Mouse (Mus musculus): ENCODE measurements at regions not wholly inside any gene's neighbourhood (a gene's known extent, or its start where the extent isn't known, plus 50 kb on each side); places are given as distances from the start of the nearest gene placed in this dataset.
"Not testable (repeated sequence)": the region's sequence is repeated elsewhere in the genome, so short reads cannot be mapped to it uniquely, and the experiment has no call there.

DNA sequence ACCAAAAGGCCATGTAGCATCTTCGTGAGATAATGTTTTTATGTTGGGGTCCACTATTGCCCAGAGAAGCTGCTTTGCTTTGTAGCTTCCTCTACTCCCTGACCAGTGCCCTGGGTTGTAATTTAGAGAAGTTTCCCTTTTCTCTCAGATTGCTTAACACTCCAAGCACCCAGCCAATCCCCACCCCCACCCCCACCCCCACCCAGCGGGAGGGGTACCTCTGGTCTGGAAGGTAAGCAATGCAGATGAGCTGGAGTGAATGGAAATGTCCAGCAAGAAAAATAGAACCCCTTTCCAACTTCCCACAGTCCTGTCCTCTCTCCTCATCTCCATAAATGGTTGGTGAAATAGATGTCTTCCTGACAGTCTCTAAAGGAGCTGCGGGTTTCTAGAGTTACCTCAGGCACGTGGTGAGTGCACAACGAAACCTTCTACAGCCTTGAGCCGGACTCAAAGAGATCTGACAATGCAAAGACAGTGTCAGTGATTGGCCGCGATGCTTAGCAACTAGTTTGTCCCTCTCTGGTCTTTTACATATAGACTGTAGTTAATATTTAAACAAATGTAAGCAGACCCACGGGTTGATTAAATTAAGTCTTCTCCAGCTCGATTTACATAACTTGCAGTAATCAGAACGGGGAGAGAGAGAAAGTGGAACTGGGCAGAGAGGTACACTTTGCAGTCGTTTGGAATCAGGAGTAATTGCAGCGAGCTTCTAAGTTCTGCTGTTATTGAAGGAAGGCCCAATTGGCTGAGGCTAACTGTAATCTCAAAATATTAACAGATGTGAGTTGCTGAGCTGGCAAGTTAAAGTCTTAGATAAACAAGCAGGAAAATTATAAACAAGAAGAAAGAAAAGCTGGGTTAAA lies 121.7 kb upstream of the Dapk1 start:
- no peak for DNase-seq

DNA sequence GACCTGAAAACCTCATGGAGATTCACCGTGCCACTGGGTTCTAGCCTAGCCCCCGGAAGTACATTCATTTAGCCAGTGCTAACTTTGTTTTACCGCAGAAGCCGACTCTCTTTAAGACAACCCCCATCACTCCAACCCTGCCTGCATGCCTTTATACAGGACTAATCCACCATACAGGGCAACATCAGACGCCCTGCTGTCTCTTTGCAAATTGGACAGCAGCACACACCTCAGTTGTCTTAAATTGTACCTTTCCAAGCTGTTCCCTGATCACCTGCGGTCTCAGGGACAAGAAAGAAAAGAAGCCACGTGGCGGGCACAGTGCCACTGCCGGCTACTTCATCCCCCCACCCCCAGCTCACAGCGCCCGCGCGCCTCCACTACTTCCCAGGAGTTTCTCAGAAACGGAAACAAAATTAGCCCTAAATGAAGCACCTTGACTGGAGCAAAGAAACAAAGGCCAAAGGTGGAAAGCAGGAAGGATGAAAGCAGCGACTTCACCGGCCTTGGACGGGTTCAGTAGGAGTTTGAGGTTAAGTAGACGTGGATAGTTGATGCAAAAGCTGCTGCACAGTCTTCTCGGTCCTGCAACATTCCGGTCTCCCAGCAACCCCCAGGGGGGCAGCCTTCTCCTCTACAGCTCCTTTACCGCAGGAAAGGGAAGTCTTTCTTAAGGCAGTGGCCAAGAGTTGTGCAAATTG lies 120.9 kb upstream of the Dapk1 start:
- peak in 1 of 2 experiments; percentile 47 for DNase-seq

DNA sequence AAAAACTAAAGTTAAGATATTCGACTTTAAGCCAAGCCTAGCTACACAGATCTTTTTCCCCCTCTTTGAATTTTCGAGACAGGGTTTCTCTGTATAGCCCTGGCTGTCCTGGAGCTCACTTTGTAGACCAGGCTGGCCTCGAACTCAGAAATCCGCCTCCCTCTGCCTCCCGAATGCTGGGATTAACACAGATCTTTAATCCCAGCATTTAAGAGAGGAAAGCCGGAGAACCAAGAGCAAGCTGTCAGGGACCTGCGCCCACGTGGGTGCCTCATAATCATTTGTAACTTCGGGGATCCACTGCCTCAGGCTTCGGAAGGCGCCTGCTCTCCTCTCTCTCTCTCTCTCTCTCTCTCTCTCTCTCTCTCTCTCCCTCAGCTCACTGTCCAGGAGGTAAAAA lies 120.3 kb upstream of the Dapk1 start:
- not testable (repeated sequence) for DNase-seq

DNA sequence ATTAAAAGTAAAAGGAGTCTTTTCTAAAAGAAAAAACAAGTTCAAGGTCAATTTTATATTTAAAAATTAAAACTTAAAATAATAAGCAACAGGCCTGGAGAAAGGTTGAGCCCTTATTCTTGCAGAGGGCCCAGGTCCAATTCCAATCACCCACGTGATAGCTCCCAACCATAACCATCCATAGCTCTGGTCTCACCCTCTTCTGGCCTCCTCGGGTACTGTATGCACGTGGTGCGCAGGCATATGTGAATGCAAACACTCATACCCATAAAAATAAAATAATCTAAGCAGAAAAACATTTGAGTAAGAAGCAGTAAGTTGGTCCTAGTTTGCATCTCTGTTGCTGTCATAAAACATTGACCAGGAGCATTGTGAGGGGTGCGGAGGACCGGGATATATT lies 119.8 kb upstream of the Dapk1 start:
- DNase-seq, result no peak

DNA sequence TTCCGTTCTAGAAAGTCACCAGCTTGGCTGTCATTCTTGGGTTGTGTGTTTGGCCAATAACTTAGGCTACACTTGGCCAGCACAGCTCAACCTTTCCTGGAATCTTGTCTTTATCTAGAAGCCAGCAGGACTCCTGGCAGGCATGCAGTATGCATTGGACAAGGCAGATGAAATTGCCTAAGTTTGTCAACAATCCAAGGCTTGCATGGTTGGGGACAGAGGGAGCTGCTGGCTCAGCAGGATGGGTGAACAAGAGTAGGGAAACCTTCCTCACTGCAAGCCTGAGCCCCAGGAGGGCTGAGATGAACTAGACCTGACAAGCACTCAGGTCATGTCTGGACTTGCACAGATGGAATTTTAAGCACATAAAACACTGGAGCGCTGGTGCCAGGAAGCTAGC lies 115.6 kb upstream of the Dapk1 start:
- peak; percentile 50 to 61 for DNase-seq

DNA sequence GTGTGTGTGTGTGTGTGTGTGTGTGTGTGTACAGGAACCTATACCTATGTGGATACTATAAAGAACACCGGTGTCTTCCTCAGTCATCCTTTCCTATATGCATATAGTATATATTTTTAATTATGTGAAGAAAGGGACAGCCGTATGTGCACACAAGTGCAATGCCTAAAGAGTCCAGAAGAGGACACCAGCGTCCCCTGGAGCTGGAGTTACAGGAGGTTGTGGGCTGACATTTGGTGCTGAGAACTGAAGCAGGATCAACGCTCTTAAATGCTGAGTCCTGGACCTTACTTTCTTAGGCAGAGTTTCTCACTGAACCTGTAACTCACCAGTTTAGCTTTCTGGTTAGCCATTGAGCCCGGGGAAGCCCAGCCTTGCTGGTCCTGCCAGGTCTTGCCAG lies 114.9 kb upstream of the Dapk1 start:
- no peak for DNase-seq

DNA sequence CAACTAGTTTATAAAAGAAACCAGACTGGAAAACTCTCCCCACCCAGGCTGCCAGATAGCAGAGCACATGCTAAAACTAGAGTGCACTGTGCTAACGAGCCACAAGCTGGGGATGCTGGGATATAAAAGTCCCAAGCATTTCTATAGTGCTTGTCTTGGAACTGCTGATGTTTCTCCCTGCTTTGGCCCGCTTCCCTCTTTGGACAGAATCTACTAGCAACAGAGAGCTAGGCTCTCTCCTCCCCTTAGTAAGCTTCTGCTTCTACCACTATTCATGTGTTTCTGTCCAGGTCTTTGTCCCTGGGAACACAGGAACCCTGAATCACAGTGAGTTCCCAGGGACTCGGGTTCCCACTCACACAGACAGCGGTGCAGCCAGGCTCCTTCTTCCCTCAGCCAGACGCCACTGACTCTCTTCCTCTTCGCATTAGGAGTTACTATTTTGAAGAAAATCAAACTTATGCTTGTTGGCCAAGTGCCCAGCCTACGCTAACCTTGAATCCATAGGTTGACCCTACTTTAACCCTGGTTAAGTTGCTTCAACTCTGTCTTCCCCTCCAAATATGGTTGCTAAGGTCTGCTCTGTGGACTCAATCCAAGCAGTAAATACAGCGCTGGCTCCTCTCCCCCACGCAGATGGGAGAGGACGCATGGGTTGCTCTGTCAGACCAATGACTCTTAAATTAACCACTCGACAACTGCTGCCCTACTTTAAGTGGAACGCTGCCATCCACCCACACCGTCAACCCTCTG lies 113.4 kb upstream of the Dapk1 start:
- DNase-seq, result peak; percentile 32 to 48

DNA sequence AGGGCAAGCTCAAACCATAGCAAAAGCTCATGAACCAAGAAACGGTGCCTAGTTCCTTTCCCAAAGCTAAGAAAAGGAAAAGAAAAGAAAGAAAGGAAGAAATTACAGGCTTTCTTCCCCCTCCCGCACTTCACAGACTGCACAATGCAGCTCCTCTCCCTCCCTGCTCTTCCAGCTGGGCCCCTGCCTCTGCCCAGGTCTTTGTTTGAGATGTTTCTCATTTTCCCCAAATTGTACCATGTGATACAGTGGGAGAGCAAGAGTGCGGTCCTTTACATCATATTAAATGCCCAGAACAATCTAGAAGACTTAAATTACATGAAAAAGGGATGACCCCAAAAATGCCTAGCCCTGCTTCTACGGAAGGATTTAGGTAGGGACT lies 112.9 kb upstream of the Dapk1 start:
- DNase-seq, result no peak

DNA sequence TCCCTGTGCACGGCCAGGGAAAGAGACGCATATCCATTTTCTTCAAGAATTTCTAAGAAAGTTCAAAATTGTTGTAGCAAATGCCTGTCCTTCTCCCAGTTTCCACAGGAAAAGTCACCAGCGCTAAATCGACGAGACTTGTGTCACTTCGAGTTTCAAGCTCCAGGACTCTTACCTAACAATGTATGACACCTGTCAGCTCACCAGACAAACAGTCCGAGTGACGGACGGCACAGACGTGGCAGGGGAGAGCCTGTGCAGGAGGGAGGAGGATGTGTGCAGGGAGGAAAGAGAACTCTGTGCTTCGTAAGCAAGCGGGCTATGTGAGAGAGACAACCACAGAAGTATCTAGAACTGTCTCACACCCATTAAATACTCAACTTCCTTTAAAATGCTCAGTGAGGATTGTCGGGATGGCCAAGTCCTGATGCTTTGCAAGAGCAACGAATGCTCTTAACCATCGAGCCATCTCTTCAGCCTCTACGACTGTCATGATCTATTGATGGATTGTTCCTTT lies 109.7 kb upstream of the Dapk1 start:
- DNase-seq, result no peak

DNA sequence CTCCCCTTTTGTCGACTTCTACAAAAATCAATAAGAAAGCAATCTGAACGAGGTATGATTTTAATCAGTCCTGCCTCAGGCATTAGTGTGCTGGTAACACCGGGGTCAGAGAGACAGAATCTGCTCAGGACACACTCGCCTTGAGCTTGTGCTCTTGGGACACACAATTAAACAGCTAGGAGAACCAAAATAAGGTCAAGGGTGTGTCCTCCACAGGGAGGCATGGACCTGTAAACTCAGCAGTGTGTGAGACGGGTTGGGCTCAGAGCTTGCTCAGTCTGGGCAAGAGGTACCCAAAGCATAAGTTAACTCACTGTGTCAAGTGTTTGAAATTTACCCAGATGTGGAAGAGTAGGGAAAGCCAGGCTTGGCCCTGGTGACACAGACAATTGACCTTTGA lies 107.9 kb upstream of the Dapk1 start:
- no peak for DNase-seq

DNA sequence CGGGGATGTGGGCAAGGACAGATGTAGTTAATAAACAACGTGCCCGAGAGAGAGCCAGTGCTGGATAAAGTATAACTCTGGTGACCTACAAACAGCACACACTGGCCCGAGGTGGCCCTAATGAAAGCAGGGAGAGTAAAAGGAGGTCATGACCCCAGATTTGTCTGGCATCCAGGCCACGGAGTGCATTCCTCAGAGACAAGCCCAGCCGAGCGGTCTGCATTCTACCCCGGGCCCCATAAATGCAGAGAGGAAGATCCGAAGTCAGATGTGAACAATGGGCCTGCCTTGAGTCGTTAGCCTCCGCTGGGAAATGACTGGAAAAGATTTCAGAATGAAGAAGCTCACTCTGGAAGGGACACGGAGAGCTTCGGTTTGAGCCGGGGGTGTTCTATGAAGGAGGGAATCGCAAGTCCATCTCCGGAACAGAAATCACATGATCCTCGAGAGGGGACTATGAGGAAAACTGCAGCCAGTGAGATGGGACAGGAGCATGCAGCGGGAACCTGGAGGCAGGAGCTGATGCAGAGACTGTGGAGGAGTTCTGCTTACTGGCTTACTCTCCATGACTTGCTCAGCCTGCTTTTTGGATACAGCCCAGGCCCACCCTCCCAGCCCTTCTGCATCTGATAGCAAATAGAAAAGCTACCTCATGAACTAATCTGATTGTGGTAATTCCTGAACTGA lies 103.9 kb upstream of the Dapk1 start:
- no peak for DNase-seq

DNA sequence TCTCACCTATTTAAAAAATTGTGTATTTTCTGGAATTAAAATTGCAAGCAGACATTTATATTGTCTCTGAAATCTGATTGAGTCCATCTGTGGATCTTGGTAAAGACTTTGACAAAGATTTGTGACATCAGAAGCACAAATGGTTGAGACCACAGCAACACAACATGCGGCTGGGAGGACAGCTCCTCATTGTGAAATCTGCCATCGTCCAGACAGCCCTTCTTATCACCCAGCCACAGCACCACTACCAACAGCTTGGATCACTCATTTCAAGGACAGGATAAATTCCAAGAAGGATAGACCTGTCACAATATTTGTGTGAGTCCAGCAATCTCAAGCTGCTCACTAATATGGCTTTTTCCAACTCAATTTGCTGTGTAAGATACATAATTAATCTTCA lies 97.6 kb upstream of the Dapk1 start:
- DNase-seq, result peak in 1 of 2 experiments; percentile 20

DNA sequence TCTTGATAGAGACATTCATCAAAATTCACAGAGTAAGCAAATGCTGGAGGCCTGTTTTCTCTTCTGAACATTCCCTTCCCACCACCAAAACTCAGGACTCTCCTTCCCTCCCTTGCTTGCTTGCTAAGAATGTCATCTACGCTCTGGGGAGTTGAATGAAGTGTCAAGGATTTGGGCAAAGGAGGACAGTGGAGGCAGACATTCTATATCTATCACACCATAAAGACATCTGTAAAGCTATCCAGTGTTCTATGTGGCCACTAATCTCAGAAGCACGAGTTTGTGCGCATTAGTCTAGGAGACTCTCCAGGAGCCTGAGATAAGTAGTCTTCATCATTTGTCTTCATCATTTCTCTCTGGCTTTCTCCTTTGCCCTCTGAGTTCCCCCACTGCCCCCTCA lies 94.1 kb upstream of the Dapk1 start:
- DNase-seq, result no peak

DNA sequence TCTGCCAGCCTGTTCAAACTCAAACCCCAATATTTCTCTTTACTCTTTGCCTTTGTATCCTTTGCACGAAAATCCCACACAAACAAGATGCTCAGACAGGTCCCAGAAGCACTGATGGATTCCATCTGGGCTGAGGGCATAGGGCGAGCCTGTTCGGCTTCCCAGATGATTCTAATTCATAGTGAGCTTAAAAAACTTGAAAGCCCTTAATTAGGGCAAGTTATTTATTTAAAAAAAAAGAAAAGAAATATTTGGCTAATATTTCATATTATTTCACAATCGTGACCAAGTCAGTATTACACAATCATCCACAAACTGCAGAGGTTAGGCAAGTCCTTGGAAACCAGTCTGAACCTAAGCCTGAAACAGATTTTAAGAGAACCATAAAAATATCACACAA lies 93.7 kb upstream of the Dapk1 start:
- DNase-seq, result peak; percentile 38 to 53

DNA sequence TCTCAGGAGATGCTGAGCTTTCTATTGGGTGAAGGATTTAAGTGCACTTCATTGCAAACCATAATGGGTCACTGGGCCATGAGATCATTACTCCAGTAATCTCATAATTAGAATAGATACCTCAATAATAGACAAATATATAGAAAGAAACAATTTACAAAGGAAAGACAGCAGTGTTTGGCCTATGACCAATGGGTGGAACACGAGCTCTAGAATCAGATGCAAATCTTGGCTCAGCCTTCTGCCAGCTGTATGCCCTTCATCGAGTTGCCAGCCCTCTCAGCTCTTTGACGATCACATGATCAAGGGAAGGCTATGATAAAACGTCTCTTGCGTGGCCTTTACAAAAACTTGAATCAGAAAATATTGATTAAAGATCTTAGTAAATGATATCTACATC lies 92.9 kb upstream of the Dapk1 start:
- peak in 1 of 2 experiments; percentile 11 for DNase-seq

DNA sequence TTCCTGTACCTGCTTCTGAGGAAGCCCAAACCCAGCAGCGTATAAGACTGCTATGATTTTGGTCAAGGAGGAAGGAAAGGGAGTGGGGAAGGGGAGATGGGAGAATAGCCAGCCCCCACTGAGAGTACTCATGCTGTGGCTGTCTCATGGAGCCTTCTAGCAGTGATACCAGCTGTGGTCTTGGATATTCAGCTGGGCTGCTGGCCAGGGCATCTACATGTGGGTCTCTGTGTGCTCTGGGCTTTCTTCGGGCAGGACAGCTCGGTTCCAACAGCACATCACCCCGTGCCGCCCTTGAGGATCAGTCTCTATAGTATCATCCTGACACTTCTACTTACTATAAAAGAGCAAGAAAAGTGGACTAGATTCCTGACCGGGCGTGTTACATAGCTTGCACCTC lies 90.6 kb upstream of the Dapk1 start:
- no peak for DNase-seq

DNA sequence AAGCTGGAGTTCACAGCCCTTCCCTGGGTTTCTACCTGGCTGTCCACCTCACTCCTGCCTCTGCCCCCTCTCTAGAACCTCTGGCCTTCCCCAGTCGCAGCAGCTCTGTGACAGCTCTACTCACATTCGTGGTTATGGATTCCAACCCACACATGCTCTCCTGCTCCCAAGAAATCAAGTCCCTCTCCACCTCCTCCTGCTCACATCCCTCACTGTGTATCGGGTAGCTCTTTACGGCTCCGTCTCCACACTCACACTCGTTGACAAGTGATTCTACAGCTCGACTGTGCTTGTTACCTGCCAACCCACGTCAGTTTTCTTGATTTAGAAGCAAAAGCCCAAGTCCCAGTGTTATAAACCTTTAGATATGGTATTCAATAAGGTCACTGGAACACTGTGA lies 90.1 kb upstream of the Dapk1 start:
- DNase-seq, result no peak

DNA sequence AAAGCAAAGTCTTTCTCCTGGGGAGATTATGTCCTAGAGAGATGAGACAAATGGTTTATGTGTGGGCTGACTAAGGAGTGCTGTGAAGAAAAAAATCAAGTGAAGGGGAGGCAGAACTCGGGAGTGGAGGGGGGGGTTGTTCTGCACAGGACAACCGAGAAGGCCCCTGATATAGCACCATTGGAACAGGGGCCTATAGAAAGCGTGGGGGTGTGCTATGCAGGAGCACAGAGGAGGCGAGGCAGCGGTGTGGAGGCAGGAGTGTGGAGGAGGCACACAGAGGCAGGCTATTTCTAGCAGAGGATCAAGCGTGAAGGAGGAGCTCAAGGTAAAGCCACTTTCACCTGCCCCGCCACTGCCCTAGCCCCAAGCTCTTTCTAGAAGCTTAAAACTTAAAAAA lies 88.0 kb upstream of the Dapk1 start:
- DNase-seq, result no peak

DNA sequence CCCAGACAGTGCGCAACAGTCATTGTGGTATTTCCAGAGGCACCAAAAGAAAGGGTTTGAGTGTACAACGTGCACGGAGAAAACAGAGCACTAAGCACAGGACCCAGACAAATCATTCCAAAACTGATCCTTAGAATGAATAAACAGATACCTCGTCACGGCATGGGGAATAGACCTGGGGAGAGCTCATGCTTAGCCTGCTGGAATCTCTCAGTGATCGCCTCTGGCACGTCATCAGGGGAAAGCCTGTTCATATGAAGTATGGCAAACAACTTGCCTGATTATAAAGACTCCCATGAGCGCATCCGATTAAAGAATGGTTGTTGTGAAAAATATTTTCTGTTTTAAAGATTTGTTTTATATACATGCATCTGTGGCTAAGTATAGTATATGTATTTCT lies 86.9 kb upstream of the Dapk1 start:
- DNase-seq, result no peak

DNA sequence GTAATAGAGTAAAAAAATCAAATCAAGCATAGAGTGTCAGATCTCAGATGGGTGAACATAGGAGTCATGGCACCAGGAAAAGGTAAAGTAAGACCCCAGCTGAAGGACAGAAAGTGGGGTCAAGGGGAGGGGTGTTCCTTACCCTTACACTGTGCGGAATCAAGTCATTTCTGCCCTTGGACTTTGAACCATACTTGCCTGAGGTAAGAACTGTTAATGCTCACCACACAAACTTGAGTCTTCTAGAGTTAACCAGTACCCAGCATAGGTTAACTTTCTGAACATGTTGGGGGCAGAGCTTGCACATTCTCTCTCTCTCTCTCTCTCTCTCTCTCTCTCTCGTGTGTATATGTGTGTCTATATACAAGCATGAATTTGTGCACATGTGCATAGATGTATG lies 83.7 kb upstream of the Dapk1 start:
- no peak for DNase-seq

DNA sequence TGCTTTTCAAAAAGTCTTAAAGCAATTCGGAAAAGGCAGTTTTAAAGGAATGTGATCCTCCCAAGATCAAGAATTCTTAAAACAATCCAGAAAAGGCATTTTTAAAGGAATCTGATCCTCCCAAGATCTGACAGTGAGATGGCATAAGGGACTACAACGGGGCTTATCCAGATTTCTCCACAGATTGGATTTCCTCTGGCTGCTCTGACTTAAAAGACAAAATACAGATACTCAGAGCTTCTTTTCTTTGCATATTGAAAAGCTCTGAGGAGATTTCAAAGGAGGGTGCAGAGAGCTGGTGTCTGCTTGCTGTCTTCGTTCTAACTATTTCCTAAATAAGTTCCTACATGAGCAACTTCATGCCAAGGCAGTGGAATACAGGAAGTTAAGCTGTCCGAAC lies 82.0 kb upstream of the Dapk1 start:
- DNase-seq, result no peak

DNA sequence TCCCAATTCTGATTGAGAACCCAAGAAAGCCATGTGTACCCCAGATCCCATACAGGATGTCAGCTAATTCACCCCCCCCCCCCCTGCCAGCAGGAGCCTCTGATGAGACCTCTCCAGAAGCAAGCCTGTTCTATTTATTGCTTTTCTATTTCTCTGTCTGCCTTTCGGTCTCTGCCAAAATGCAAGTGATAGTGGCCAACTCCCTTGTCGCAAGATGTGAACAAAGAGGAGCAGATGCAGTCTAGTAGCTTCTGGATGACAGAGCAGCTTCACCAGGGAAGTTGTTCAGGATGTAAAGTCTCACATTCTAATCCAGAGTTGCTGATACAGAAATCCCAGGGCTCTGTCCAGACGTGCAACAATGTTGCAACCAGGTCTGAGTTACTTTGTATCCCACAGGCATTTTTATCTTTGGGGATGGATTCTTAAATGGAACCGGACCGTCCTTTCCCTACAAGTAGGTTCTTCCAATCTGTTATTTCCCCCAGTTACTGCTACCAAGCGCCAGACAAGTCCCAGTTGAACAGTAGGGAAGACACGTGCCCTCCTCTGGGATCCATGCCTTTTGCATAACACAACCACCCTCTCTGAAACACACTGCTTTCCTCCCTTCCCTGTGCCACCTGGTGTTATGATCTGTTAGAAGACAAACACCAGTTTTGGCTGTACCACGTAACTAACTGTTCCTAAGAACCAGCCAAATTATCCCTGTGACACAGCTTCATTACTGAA lies 78.9 kb upstream of the Dapk1 start:
- DNase-seq, result peak in 1 of 2 experiments; percentile 19

Measured in lung, adult 18-20 months (tissue).